Mouse (Mus musculus) testis, postnatal 10 days (tissue): ENCODE results near the gene Mrps35.
A peak's percentile ranks its signal among the peaks of the same experiment; 100 is the strongest.

ENCODE experiments used
- DNase-seq: peaks from one replicate; pipeline ENCODE4 v3.0.0; 2021; ENCODE audit warnings: low spot score

The Mrps35 gene

GRCm38 (mm10) chr6:147088517-147088916 is 46.0 kb downstream of the Mrps35 start:
- DNase-seq, result no peak

GRCm38 (mm10) chr6:147090191-147090590 is 47.6 kb downstream of the Mrps35 start:
- DNase-seq, result no peak

DNA sequence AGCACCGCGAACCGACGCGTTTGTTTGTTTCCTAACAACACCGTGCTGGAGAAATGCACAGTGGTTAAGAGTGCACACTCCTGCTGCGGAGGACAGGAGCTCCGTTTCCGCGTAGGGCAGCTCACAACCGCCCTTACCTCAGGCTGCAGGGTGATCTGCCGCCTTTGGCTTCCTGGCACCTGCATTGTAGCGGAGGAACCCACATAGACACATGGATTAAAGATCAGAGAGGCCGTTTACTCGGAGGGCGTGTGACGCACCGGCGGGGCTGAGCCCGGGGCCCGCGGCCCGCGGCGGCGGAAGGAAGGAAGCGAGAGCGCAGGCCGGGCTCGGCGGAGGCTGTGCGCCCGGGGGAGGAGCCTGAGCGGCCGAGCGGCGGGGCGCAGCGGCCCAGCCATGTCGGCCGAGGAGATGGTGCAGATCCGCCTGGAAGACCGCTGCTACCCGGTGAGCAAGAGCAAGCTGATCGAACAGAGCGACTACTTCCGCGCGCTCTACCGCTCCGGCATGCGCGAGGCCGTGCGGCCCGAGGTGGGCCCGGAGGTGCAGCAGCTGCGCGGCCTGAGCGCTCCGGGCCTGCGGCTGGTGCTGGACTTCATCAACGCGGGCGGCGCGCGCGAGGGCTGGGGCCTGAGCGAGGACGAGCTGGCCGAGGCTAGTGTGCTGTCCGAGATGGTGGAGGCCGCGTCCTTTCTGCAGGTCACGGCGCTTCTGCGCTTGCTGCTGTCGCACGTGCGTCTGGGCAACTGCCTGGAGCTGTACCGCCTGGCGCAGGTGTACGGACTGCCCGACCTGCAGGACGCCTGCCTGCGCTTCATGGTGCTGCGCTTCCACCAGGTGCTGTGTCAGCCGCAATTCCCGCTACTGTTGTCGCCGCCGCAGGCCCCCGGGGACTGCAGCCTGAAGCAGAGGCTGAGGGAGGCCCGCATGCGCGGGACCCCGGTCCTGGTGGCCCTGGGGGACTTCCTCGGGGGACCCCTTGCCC is 48.9 kb downstream of the Mrps35 start, which contains the start of gene Klhl42:
Klhl42 (plus strand) TSS at position 244 of the 985 bp plus-strand sequence.
- DNase-seq, result peak; percentile 82

DNA sequence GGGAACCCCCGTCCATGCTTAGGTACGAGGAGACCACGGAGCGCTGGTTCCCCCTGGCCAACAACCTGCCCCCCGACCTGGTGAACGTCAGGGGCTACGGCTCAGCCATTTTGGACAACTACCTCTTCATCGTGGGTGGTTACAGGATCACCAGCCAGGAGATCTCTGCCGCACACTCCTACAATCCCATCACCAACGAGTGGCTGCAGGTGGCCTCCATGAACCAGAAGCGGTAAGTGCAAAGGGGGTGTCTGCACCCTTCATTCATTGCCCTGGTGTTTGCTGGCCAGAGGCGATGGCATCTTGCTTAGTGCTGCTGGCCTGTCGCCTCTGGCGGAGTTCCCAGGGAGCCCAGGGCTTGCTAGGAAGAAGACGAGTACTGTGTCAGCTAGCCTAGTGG is 49.6 kb downstream of the Mrps35 start:
- peak; percentile 67 for DNase-seq

DNA sequence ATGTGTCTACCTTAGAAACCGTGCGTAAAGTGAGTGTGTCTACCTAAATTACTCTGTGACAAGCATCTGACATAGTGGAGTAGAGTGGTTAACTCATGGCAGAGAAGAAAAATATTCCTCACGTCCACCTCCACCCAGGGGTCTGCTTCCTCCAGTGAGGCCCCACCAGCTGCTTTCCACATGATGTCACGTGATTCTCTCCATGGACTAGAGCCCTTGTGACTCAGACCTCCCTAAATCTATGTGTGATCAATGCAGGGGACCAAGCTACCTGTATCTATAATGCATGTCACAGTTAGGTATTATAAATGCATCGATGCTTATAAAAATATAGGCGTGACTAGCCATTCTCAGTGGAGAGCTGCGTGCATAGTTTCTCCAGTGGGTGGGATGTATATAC is 52.2 kb downstream of the Mrps35 start:
- DNase-seq, result no peak

DNA sequence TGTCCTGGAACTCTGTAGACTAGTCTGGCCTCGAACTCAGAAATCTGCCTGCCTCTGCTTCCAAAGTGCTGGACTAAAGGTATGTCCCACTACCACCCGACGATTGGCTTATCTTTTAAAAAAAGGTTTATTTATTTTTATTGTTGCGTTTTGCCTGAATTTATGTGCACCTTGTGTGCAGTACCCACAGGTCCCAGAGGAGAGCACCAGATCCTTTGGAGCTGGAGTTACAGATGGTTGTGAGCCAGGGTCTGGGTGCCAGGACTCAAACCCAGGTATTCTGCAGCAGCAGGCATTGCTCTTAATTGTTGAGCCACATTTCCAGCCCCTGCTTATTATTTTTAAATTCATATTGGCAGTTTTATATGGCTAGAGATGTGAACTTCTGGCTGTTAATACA is 53.5 kb downstream of the Mrps35 start:
- DNase-seq, result no peak

- DNase-seq, result no peak
Observed at GRCm38 (mm10) chr6:147096934-147097333, 54.4 kb downstream of the Mrps35 start.

DNA sequence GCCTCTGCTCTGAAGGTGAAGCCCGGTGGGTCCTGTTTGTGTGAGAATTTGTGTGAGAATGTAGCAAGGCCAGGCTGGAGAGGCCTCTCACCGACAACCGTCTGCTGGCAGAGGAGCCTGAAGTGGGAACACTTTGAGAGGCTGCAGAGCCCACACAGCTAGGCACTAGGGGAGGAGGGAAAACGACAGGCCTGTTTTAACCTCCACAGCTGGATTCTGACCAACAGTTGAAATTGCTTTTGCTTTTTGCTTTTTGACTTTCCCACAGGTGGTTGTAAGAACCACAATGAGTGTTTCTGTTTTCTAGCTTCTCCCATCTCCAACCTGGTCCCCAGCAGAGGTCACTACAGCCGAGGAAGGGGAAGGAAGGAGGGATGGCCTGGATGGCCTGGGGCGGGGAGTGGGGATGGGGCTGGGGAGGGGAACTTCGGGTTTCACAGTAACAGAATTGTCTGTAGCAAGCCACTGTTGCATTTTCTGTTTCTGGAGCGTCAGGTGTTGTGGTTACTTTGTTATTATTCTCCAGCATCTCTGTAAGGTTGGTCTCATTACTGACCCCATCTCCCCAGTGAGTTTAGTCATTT is 54.9 kb downstream of the Mrps35 start:
- DNase-seq, result no peak

DNA sequence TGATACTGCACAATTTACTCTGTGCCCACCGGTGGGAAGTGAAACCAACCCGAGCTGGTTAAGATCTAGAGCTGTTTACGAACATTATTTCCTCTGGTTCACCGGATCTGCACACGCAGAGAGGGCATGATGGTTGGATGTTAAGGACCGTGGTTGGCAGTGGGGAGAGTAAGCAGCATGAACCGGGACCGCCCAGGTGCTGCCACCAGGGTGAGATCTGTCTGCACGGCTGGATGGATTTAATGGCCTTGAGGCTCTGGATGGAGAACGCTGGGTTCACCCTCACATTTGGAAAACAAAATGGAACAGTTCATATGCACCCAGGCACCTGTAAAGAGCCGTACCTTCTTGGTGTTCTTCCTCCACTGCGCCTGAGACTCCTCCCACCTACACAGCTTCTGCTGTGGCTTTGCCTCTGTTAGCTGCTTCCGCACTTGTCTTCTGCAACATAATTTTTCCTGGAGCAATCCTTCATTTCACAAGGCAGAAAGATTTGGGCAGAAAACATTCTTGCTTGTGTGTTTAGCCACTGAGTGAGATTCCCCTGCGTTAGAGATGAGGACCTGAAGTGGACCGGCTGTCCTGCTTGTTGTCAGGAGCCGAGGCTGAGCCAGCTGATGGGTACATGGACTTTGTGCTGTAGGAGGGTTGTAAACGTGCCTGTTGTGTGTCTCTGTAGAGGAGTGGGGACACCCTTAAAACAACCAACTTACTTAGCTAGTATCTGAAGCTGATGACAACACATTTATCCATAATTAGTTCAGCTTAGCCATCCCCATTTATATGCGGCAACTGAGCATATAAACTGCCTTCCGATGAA is 57.1 kb downstream of the Mrps35 start:
- no peak for DNase-seq

GRCm38 (mm10) chr6:147102293-147102692 is 59.7 kb downstream of the Mrps35 start:
- DNase-seq, result no peak

DNA sequence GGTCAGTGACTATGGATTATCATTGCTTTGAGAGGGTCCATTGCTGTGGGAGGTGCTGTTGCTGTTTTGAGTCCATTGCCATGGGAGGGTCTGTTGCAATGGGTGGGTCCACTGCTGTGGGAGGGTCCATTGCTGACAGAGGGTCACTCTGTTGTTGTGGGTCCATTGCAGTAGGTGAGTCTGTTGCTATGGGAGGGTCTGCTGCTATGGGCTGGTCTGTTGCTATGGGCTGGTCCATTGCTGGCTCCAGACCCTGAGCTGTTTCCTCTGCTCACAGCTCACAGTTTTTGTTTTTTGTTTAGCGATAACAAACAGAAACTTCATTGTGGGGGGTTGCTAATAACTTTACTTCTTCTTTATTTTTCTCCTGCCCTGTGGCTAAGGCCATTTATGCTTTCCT is 63.0 kb downstream of the Mrps35 start:
- DNase-seq, result no peak

- DNase-seq, result no peak
Observed at GRCm38 (mm10) chr6:147106716-147107115, 64.2 kb downstream of the Mrps35 start.

DNA sequence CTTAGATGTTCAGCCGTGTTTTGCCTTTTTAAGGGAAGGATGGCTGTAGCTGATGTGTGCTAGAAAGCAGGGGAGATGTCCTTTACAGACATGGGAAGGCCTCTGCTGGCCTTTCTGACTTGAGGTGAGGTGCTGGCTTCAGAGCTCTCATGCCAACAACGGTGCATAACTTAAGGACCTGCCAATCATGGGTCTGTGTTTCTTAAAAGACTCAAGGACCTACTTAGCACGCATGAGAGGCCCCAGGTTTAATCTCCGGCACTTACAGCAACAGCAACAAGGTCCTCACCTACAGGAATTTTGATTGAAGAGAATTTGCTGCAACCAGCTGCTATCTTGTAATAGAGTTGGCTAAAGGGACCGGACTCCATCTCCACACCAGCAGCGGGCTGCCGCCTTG is 66.7 kb downstream of the Mrps35 start:
- DNase-seq, result peak; percentile 9

DNA sequence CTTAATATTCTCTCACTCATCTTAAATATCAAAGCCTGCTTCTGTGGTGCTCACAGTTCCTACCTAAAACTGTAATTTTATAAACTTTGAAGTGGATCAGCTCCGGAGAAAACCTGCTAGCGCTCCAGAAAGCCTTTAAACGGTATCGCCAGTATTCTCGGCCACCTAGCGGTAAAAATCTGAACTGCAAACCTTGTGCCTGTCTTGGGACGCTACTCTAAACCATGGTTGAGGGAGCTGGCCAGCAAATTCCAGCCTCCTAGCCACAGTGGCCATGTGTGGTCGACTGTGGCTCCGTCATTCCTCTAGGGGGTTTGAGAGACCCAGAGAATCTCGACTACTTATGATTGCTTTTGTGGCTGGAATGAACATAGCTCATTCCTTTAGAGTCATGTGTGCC is 74.0 kb downstream of the Mrps35 start:
- DNase-seq, result peak; percentile 94

GRCm38 (mm10) chr6:147117764-147118163 is 75.2 kb downstream of the Mrps35 start:
- DNase-seq, result no peak

DNA sequence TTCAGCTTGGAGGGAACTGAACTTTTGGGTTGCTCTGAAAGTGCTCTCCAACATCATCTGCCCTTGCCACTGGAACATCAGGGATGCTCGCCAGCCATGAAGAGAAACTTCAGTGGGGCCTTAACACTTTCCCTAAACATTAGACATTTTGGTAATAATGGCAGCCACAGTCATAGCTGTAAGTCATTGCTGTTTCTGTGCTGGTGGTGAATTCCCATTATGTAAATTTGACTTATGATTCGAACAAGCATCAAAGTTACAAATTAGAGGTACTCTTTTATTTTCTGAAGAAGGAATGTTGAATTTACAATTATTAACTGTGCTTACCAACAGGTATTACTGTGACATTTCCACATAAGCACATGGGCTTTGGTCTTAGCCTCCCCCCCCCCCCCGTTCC is 75.6 kb downstream of the Mrps35 start:
- no peak for DNase-seq

- no peak for DNase-seq
Observed at GRCm38 (mm10) chr6:147121320-147121719, 78.8 kb downstream of the Mrps35 start.
